In genomic region chr7:111858291-111858690, GRCm38 (mm10) we compare ENCODE assay signal across 5 mouse cellular contexts.
DNase-seq lines count a peak whose midpoint lies in the region; ATAC-seq and TF ChIP-seq lines count a peak whose summit lies in the region.
"Not testable (repeated sequence)": the region's sequence is repeated elsewhere in the genome, so short reads cannot be mapped to it uniquely, and the experiment has no call there.

No protein-coding gene starts in this region.

- H3K4me3 ChIP-seq in CH12.LX (replicated peaks in 1 of 3; ENCODE audit: low read depth in 2 of 3, low read length in 2 of 3, poor library complexity in 1 of 3); heart, adult 2 months; intestine, postnatal 0 days (ENCODE audit: low read depth, low read length); layer of hippocampus, adult 2 months; lung, postnatal 0 days (ENCODE audit: low read depth, low read length): not testable (repeated sequence)

- H3K27ac ChIP-seq in CH12.LX (ENCODE audit: insufficient read depth, low read depth); heart, adult 2 months; intestine, postnatal 0 days (ENCODE audit: low read depth, low read length); layer of hippocampus, adult 2 months; lung, postnatal 0 days (ENCODE audit: low read length): not testable (repeated sequence)

- peak; percentile 12 for DNase-seq in CH12.LX (ENCODE audit: extremely low read depth)
- not testable (repeated sequence) for DNase-seq in heart, adult 2 months; layer of hippocampus, adult 2 months (ENCODE audit: low spot score in 2 of 2); lung, postnatal 0 days (ENCODE audit: low spot score)

- not testable (repeated sequence) for H3K36me3 ChIP-seq in CH12.LX (replicated peaks in 1 of 2; ENCODE audit: control insufficient read depth in 1 of 2, insufficient read depth in 1 of 2, low read length in 1 of 2); heart, adult 2 months (ENCODE audit: control insufficient read depth, insufficient read depth, low read length); intestine, postnatal 0 days (ENCODE audit: control insufficient read depth, insufficient read depth); lung, postnatal 0 days (ENCODE audit: insufficient read depth, low read length)

- not testable (repeated sequence) for H3K4me2 ChIP-seq in CH12.LX (ENCODE audit: insufficient read depth, low read depth, poor library complexity, severe bottlenecking); intestine, postnatal 0 days (replicated peaks; ENCODE audit: low read depth); lung, postnatal 0 days (replicated peaks; ENCODE audit: low read depth, low read length)

- H3K27me3 ChIP-seq in CH12.LX (replicated peaks), result peaks cover 45% of the 10 kb centered on the region
- not testable (repeated sequence) for H3K27me3 ChIP-seq in heart, adult 2 months (ENCODE audit: control insufficient read depth, insufficient read depth, low read length); intestine, postnatal 0 days (replicated peaks; ENCODE audit: control insufficient read depth, insufficient read depth, low read length); lung, postnatal 0 days (replicated peaks; ENCODE audit: insufficient read depth, low read length)

- TF ChIP-seq POLR2A in CH12.LX (IDR thresholded peaks at IDR 0.05; ENCODE audit: low read depth, low read length); heart, adult 2 months (IDR thresholded peaks at IDR 0.05; ENCODE audit: insufficient read depth, low read depth, low read length): not testable (repeated sequence)

- dilution Hi-C loops in CH12.LX (cut with MboI; ENCODE audit: extremely low pct_ligation_motif_present, extremely low pct_unique_long_range_greater_than_20kb, low sequenced_read_pairs), result not testable (repeated sequence)

- H3K9me3 ChIP-seq in CH12.LX (replicated peaks; ENCODE audit: low read length); intestine, postnatal 0 days (ENCODE audit: control insufficient read depth); lung, postnatal 0 days (ENCODE audit: low read length): not testable (repeated sequence)

- not testable (repeated sequence) for H3K79me2 ChIP-seq in CH12.LX (replicated peaks; ENCODE audit: control insufficient read depth, extremely low read depth, insufficient read depth, poor library complexity, severe bottlenecking); heart, adult 2 months (replicated peaks; ENCODE audit: control insufficient read depth, insufficient read depth, low read length)

- TF ChIP-seq RAD21 in CH12.LX (IDR thresholded peaks at IDR 0.05; ENCODE audit: low read depth, low read length), result peak; percentile 36

- intact Hi-C loops in heart, adult 2 months (cut with DNase I), result loop anchor here (5.0 kb wide), 1 partner anchor 76 kb away; no protein-coding TSS in a partner anchor

- not testable (repeated sequence) for ATAC-seq in intestine, postnatal 0 days; lung, postnatal 0 days

- not testable (repeated sequence) for H3K4me1 ChIP-seq in CH12.LX (ENCODE audit: control insufficient read depth in 1 of 2, insufficient read depth in 2 of 2); heart, adult 2 months (ENCODE audit: control insufficient read depth, insufficient read depth, low read length); intestine, postnatal 0 days (replicated peaks; ENCODE audit: control insufficient read depth, insufficient read depth, low read length); lung, postnatal 0 days (ENCODE audit: insufficient read depth, low read depth, low read length)

- not testable (repeated sequence) for TF ChIP-seq EP300 in CH12.LX (IDR thresholded peaks at IDR 0.05; ENCODE audit: low read length); heart, adult 2 months (IDR thresholded peaks at IDR 0.05; ENCODE audit: insufficient read depth, low read depth, low read length); lung, postnatal 0 days (IDR thresholded peaks at IDR 0.05)

- TF ChIP-seq CTCF in CH12.LX (conservative IDR thresholded peaks at IDR 0.05 in 1 of 2, IDR thresholded peaks at IDR 0.05 in 1 of 2; ENCODE audit: low read depth in 2 of 2, low read length in 2 of 2), result peak in 1 of 2 experiments; percentile 62; a peak in 2 of 4 replicates
- TF ChIP-seq CTCF in heart, adult 2 months (IDR thresholded peaks at IDR 0.05), result peak; percentile 32; the same call in 1 of the 2 replicates
- peak; percentile 41 for TF ChIP-seq CTCF in intestine, postnatal 0 days (IDR thresholded peaks at IDR 0.05; ENCODE audit: low read depth)
- TF ChIP-seq CTCF in layer of hippocampus, adult 2 months (conservative IDR thresholded peaks at IDR 0.05), result peak; percentile 18; the same call in 1 of the 2 replicates
- TF ChIP-seq CTCF in lung, postnatal 0 days (IDR thresholded peaks at IDR 0.05), result peak; percentile 52

- WGBS in heart, adult 2 months, result 85% methylated on average over 8 of the region's 8 CpGs
- WGBS in intestine, postnatal 0 days, result 82% methylated on average over 8 of the region's 8 CpGs
- 81% methylated on average over 8 of the region's 8 CpGs for WGBS in lung, postnatal 0 days

- H3K9ac ChIP-seq in CH12.LX (ENCODE audit: insufficient read depth, low read depth); heart, adult 2 months (ENCODE audit: low read depth, low read length); intestine, postnatal 0 days (ENCODE audit: low read depth, low read length); lung, postnatal 0 days (replicated peaks; ENCODE audit: low read depth): not testable (repeated sequence)

- in situ Hi-C loops in CH12.LX (cut with MboI; ENCODE audit: low pct_ligation_motif_present, low pct_unique_long_range_greater_than_20kb, low sequenced_read_pairs), result not testable (repeated sequence)

TF ChIP-seq in CH12.LX, 34 proteins besides CTCF, POLR2A, EP300 and RAD21:
- peak; percentile 56 for TF ChIP-seq SMC3 (IDR thresholded peaks at IDR 0.05; ENCODE audit: low read depth, low read length)
TF ChIP-seq in CH12.LX: peak in this region for 1; not testable (repeated sequence) for 33.
